Mouse (Mus musculus) hindbrain, embryonic 14.5 days (tissue): ENCODE measurements at regions not wholly inside any gene's neighbourhood (a gene's known extent, or its start where the extent isn't known, plus 50 kb on each side); places are given as distances from the start of the nearest gene placed in this dataset.

Experiments
- ATAC-seq: fragments of 200-750 bp; cut with Nextera tagmentation; 2 replicates; pipeline ENCODE4 v1.8.0; 2017; ENCODE audit warnings: moderate number of reproducible peaks, mild to moderate bottlenecking, moderate TSS enrichment, moderate library complexity; ENCODE audit not compliant: low FRiP score
- DNase-seq: peaks from one replicate; pipeline ENCODE4 v3.0.0-alpha.2; 2015; ENCODE audit warnings: low spot score
- H3K27ac ChIP-seq: fragments of 300-500 bp; sonication (generic); 2 replicates; pipeline ENCODE4 v1.5.1; 2014; ENCODE audit warnings: mild to moderate bottlenecking, moderate library complexity
- H3K27me3 ChIP-seq: fragments of 300-500 bp; sonication (generic); 2 replicates; pipeline ENCODE4 v1.6.1; 2014; ENCODE audit warnings: mild to moderate bottlenecking, low read length, mixed read lengths; ENCODE audit not compliant: control insufficient read depth, insufficient read depth
- H3K36me3 ChIP-seq: fragments of 300-500 bp; sonication (generic); replicated peaks from 2 replicates; pipeline ENCODE4 v1.6.1; 2014; ENCODE audit not compliant: control insufficient read depth, insufficient read depth
- H3K4me1 ChIP-seq: fragments of 300-500 bp; sonication (generic); replicated peaks from 2 replicates; pipeline ENCODE4 v1.6.1; 2014; ENCODE audit warnings: antibody characterized with exemption, low read length, mixed read lengths; ENCODE audit not compliant: control insufficient read depth, insufficient read depth
- H3K4me2 ChIP-seq: fragments of 300-500 bp; sonication (generic); replicated peaks from 2 replicates; pipeline ENCODE4 v1.6.1; 2014; ENCODE audit warnings: mild to moderate bottlenecking, moderate library complexity
- H3K4me3 ChIP-seq: fragments of 300-500 bp; sonication (generic); replicated peaks from 2 replicates; pipeline ENCODE4 v1.5.1; 2014; ENCODE audit warnings: mild to moderate bottlenecking, low read length
- H3K9ac ChIP-seq: fragments of 300-500 bp; sonication (generic); 2 replicates; pipeline ENCODE4 v1.6.1; 2014
- H3K9me3 ChIP-seq: fragments of 300-500 bp; sonication (generic); 2 replicates; pipeline ENCODE4 v1.6.1; 2016; ENCODE audit warnings: low read length; ENCODE audit not compliant: control insufficient read depth
- WGBS: fragments of 180-500 bp; shearing (Covaris S2); extraction: QIAGEN DNeasy Blood & Tissue Kit; methylation state at CpG from one replicate; pipeline ENCODE4 v1.1.7; 2014; 5-methylcytosine and 5-hydroxymethylcytosine counted together

GRCm38 (mm10) chr15:96185429-96185828 lies 101.9 kb upstream of the Arid2 start:
- DNase-seq: no peak
- Histone ChIP-seq H3K4me1 (no peaks in the 10 kb centered on the region), H3K4me3 (no peak overlapping the region), H3K9me3 (no peaks in the 10 kb centered on the region), H3K36me3 (no peaks in the 10 kb centered on the region), H3K27me3 (no peaks in the 10 kb centered on the region), H3K4me2 (no peak overlapping the region), H3K27ac (no peak overlapping the region), H3K9ac (no peak overlapping the region)
- ATAC-seq: no peak
- 48% methylated on average over 4 of the region's 4 CpGs for WGBS

DNA sequence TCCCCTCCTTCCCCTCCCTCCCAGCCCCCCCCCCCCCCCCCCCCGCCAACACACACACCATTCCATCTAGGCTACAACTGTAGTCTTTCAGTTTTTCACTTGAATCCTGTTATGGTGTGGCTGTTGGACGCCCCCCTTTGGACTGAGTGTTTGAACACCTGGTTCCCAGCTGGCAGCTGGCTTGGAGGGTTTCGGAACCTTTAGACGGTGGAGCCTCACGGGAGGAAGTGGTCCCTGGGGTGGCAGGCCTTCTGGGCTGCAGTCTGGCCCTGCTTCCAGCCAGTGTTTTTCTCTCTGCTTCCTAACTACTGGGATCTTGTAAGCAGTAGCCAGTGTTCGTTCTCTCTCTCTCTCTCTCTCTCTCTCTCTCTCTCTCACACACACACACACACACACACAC lies 101.4 kb upstream of the Arid2 start:
- Histone ChIP-seq H3K27ac (no peak overlapping the region), H3K27me3 (no peaks in the 10 kb centered on the region), H3K4me3 (no peak overlapping the region), H3K9ac (no peak overlapping the region), H3K4me2 (no peak overlapping the region), H3K36me3 (no peaks in the 10 kb centered on the region), H3K9me3 (no peaks in the 10 kb centered on the region), H3K4me1 (no peaks in the 10 kb centered on the region)
- WGBS: 38% methylated on average over 5 of the region's 6 CpGs
- ATAC-seq: no peak
- DNase-seq: no peak

GRCm38 (mm10) chr15:96189551-96189950 lies 97.8 kb upstream of the Arid2 start:
- WGBS: 84% methylated on average over 2 of the region's 2 CpGs

DNA sequence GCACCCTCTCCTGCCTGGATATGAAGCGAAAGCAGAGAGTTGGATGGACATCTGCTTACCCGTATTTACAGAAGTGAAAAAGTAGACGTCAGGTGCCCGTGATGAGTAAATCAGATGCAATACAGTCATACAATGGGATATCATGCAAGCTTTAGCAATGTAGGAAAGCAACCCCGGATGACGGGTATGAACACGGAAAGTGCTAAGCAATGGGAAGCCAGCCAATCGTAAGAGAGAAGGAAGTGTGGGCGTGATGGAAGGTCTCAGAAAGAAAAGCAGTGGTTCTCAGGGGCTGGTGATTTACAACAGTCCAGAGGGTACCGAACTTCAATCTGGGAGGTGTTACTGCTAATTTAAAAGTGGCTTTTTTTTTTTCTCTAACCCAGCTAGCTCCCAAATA lies 89.9 kb upstream of the Arid2 start:
- Histone ChIP-seq H3K4me1 (no peaks in the 10 kb centered on the region), H3K36me3 (no peaks in the 10 kb centered on the region), H3K27me3 (no peaks in the 10 kb centered on the region), H3K4me3 (no peak overlapping the region), H3K4me2 (no peak overlapping the region), H3K9ac (no peak overlapping the region), H3K27ac (no peak overlapping the region), H3K9me3 (0 out of 2 replicates have a peak, but pooled peaks cover 5% of the 10 kb centered on the region)
- DNase-seq: no peak
- no peak for ATAC-seq
- 83% methylated on average over 10 of the region's 10 CpGs for WGBS

More at GRCm38 (mm10) chr15:96189551-96189950, 97.8 kb upstream of the Arid2 start:
- DNase-seq (no peak), ATAC-seq (no peak)
- H3K4me2 ChIP-seq: no peak overlapping the region
- H3K27me3 ChIP-seq: no peaks in the 10 kb centered on the region
- H3K27ac ChIP-seq: no peak overlapping the region
- H3K9me3 ChIP-seq: 0 out of 2 replicates have a peak, but pooled peaks cover 5% of the 10 kb centered on the region
- no peaks in the 10 kb centered on the region for H3K4me1 ChIP-seq
- H3K9ac ChIP-seq: no peak overlapping the region
- H3K36me3 ChIP-seq: no peaks in the 10 kb centered on the region
- H3K4me3 ChIP-seq: no peak overlapping the region

DNA sequence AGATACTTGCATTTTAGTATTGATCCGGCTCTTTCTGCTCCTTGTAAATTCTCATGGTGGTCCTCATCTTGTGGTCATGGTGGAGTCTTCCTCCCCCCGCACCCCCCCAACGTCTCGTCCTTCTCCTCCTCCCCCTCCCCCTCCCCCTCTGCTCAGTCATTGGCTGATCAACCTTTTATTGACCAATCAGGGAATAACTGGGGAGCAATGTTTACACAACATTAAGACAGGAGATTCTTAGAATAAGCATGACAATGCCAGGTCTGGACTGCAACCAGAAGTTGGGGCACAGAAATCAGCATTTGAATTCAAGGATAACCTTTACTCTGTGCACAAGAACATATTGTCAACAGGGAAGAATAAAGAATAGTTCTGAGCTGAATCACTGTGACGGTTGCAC lies 89.4 kb upstream of the Arid2 start:
- Histone ChIP-seq H3K9me3 (0 out of 2 replicates have a peak, but pooled peaks cover 5% of the 10 kb centered on the region), H3K4me1 (no peaks in the 10 kb centered on the region), H3K4me2 (no peak overlapping the region), H3K27me3 (no peaks in the 10 kb centered on the region), H3K9ac (no peak overlapping the region), H3K27ac (no peak overlapping the region), H3K36me3 (no peaks in the 10 kb centered on the region), H3K4me3 (no peak overlapping the region)
- DNase-seq (no peak), ATAC-seq (no peak)
- WGBS: 40% methylated on average over 5 of the region's 5 CpGs

GRCm38 (mm10) chr15:96201273-96201672 lies 86.0 kb upstream of the Arid2 start:
- DNase-seq (no peak), ATAC-seq (no peak)
- no peak overlapping the region for H3K4me2 ChIP-seq
- peaks cover 12% of the 10 kb centered on the region for H3K9me3 ChIP-seq
- H3K36me3 ChIP-seq: no peaks in the 10 kb centered on the region
- H3K27ac ChIP-seq: no peak overlapping the region
- no peaks in the 10 kb centered on the region for H3K4me1 ChIP-seq
- no peak overlapping the region for H3K4me3 ChIP-seq
- 41% methylated on average over 3 of the region's 3 CpGs for WGBS
- H3K9ac ChIP-seq: no peak overlapping the region
- H3K27me3 ChIP-seq: no peaks in the 10 kb centered on the region

DNA sequence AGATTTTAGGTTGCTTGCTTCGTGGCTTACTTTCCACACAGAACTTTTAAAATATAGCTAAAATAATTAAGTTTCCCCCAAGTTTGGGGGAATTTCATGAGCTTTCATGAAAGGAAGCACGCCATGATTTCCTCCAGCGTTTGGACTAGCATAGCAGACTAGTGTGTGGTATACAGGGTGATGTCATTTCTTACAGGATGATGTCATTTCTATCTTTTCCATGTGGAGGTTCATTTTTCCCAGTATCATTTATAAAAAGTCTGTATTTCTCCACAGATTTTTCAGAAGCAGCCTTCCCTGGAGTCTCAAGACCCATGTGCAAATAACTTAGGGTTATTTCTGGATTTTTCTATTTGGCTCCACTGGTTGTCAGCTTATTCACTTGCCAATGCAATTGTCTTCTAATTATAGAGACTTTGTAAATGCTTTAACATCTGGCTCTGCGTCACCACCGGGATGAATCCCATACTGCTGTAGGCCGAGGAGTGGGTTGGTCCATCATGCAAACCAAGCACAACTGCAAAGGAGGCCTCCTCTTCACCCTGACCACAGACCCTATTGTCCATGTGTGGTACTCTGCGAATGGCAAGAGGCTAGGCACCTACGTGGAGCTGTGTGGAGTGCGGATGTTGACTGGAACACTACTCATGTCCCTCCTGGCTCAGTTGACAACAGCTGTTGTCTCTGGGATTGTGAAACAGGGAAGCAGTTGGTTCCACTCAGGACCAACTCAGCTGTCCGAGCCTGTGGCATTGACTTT lies 85.4 kb upstream of the Arid2 start:
- Histone ChIP-seq H3K9ac (no peak overlapping the region), H3K4me1 (no peaks in the 10 kb centered on the region), H3K9me3 (peaks cover 12% of the 10 kb centered on the region), H3K4me2 (no peak overlapping the region), H3K36me3 (no peaks in the 10 kb centered on the region), H3K27me3 (no peaks in the 10 kb centered on the region), H3K4me3 (no peak overlapping the region), H3K27ac (no peak overlapping the region)
- no peak for ATAC-seq
- WGBS: 90% methylated on average over 10 of the region's 10 CpGs
- DNase-seq: no peak

GRCm38 (mm10) chr15:96204187-96204586 lies 83.1 kb upstream of the Arid2 start:
- DNase-seq (no peak), ATAC-seq (no peak)
- no peaks in the 10 kb centered on the region for H3K4me1 ChIP-seq
- H3K9ac ChIP-seq: no peak overlapping the region
- H3K27ac ChIP-seq: no peak overlapping the region
- H3K36me3 ChIP-seq: no peaks in the 10 kb centered on the region
- H3K9me3 ChIP-seq: peaks cover 12% of the 10 kb centered on the region
- no peak overlapping the region for H3K4me2 ChIP-seq
- H3K4me3 ChIP-seq: no peak overlapping the region
- 90% methylated on average over 5 of the region's 5 CpGs for WGBS
- H3K27me3 ChIP-seq: no peaks in the 10 kb centered on the region

GRCm38 (mm10) chr15:96204623-96205022 lies 82.7 kb upstream of the Arid2 start:
- H3K9ac ChIP-seq: no peak overlapping the region
- DNase-seq: no peak
- H3K36me3 ChIP-seq: no peaks in the 10 kb centered on the region
- peaks cover 12% of the 10 kb centered on the region for H3K9me3 ChIP-seq
- H3K27ac ChIP-seq: no peak overlapping the region
- ATAC-seq: no peak
- no peaks in the 10 kb centered on the region for H3K4me1 ChIP-seq
- no peak overlapping the region for H3K4me2 ChIP-seq
- 84% methylated on average over 5 of the region's 5 CpGs for WGBS
- no peaks in the 10 kb centered on the region for H3K27me3 ChIP-seq
- no peak overlapping the region for H3K4me3 ChIP-seq
